ENCODE assay signal across 8 mouse cellular contexts in genomic region chr11:35834022-35834760, GRCm38 (mm10). TPM values are rescaled to one million over a fixed set of nuclear protein-coding genes. Genes with fewer than 3 reads are reported as not detected.
DNase-seq lines count a peak whose midpoint lies in the region; ATAC-seq lines count a peak whose summit lies in the region.

Gene Rars (minus strand): TSS chr11:35834506.

- peaks cover 26% of the 10 kb centered on the region for H3K4me1 ChIP-seq in heart, embryonic 10.5 days
- peaks cover 16% of the 10 kb centered on the region for H3K4me1 ChIP-seq in kidney, embryonic 15.5 days

- H3K4me3 ChIP-seq in heart, embryonic 10.5 days: peak within 1 kb of the TSS; percentile 80
- H3K4me3 ChIP-seq in kidney, embryonic 15.5 days (replicated peaks): peak within 1 kb of the TSS; percentile 71

- WGBS in heart, embryonic 10.5 days: 2% methylated on average over 46 of the region's 46 CpGs
- WGBS in kidney, embryonic 15.5 days: 2% methylated on average over 46 of the region's 46 CpGs

- peaks cover 31% of the 10 kb centered on the region for H3K36me3 ChIP-seq in heart, embryonic 10.5 days
- peaks cover 35% of the 10 kb centered on the region for H3K36me3 ChIP-seq in kidney, embryonic 15.5 days

- H3K9me3 ChIP-seq in heart, embryonic 10.5 days: no peaks in the 10 kb centered on the region
- no peaks in the 10 kb centered on the region for H3K9me3 ChIP-seq in kidney, embryonic 15.5 days (replicated peaks)

- ATAC-seq in erythroblast, adult 5-6 weeks (replicated peaks; ENCODE audit: low FRiP score, poor library complexity, severe bottlenecking): peak; percentile 91
- ATAC-seq in kidney, embryonic 15.5 days (replicated peaks; ENCODE audit: low FRiP score): peak; percentile 84
- peak; percentile 84 for ATAC-seq in monocyte, adult 5-6 weeks (replicated peaks; ENCODE audit: insufficient number of reproducible peaks, low FRiP score, low TSS enrichment, poor library complexity, severe bottlenecking)

- H3K27me3 ChIP-seq in heart, embryonic 10.5 days (ENCODE audit: insufficient read depth, poor library complexity, severe bottlenecking): no peaks in the 10 kb centered on the region
- H3K27me3 ChIP-seq in kidney, embryonic 15.5 days: no peaks in the 10 kb centered on the region

- peak; percentile 96 to 97 for DNase-seq in B cell, adult 2 months
- DNase-seq in brain, adult 2 months (ENCODE audit: low read depth, low spot score): peak; percentile 97
- DNase-seq in heart, embryonic 10.5 days (ENCODE audit: low spot score): peak; percentile 96
- peak; percentile 92 for DNase-seq in liver
- peak; percentile 91 to 97 for DNase-seq in spleen, postnatal 4 days (ENCODE audit: low spot score in 2 of 2)

- H3K4me2 ChIP-seq in kidney, embryonic 15.5 days: peak within 1 kb of the TSS; percentile 62

- H3K9ac ChIP-seq in kidney, embryonic 15.5 days: peak within 1 kb of the TSS; percentile 73

- peak within 1 kb of the TSS; percentile 86 for H3K27ac ChIP-seq in heart, embryonic 10.5 days
- H3K27ac ChIP-seq in kidney, embryonic 15.5 days: peak within 1 kb of the TSS; percentile 78

RNA-seq across cellular contexts. Expression of gene Rars, which starts in this region (rescaled TPM):
- 20.9 and 22.2 TPM in 2 replicates for total RNA-seq in erythroblast, adult 5-6 weeks (2015; ENCODE audit: low replicate concordance)
- total RNA-seq in erythroblast, adult 5-6 weeks (2017; ENCODE audit: low replicate concordance): 24.7 and 25.4 TPM in 2 replicates
- 92.6 and 106 TPM in 2 replicates for polyA plus RNA-seq in heart, embryonic 10.5 days (2016; fragmentation: Nextera tagmentation; extraction: Ambion mirVana)
- 93.4 and 95.4 TPM in 2 replicates for polyA plus RNA-seq in kidney, embryonic 15.5 days (2015; fragmentation: Nextera tagmentation; extraction: Ambion mirVana)
- 47.1 to 62.1 TPM (median 50.5 TPM) in 3 replicates for total RNA-seq in monocyte, adult 5-6 weeks (2017)

Comparison
In these comparisons a context has a peak if more than half of its experiments do, and no peak if none do; other contexts are left out.
1. Peak in every context shown above with its lines: DNase-seq, ATAC-seq, H3K4me3 ChIP-seq and H3K27ac ChIP-seq.